Mouse (Mus musculus) testis, adult 2 months (tissue): ENCODE measurements around the gene Cactin.

ENCODE experiments used
- CTCF ChIP-seq: fragments of 200-500 bp; IDR thresholded peaks from 2 replicates; pipeline ENCODE4 v1.5.1; 2012; ENCODE audit warnings: low read depth, mild to moderate bottlenecking, inconsistent platforms, low read length, moderate library complexity; ENCODE audit not compliant: control insufficient read depth, insufficient read depth, insufficient replicate concordance
- POLR2A ChIP-seq: fragments of 200-500 bp; IDR thresholded peaks from 2 replicates; pipeline ENCODE4 v1.6.1; 2012; ENCODE audit warnings: low read depth, mild to moderate bottlenecking, inconsistent platforms, low read length, moderate library complexity; ENCODE audit not compliant: control insufficient read depth

DNA sequence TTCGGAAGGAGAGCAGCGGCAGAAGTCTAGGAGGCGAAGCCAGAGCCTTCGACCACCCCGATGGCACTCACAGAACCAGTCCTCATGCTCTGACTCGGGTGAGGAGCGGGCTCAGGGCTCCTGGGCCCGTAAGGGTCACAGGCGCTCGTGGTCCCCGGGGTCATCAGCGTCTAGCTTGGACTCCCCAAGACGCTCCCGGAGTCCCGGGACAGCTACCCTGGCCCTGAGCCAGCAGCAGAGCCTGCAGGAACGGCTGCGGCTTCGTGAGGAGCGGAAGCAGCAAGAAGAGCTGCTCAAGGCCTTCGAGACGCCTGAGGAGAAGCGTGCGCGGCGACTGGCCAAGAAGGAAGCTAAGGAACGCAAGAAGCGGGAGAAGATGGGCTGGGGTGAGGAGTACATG is 1.5 kb downstream of the Cactin start:
- TF ChIP-seq POLR2A (no peak), CTCF (no peak)
